Mouse (Mus musculus) cortical plate, adult 2 months (tissue): ENCODE results near the gene Klhl29.

ENCODE experiments used
- CTCF ChIP-seq: fragments of 200-500 bp; IDR thresholded peaks from 2 replicates; pipeline ENCODE4 v1.5.1; 2011; ENCODE audit warnings: mild to moderate bottlenecking, control low read depth, low read length; ENCODE audit not compliant: insufficient read depth; ENCODE audit errors: extremely low read depth
- POLR2A ChIP-seq: fragments of 200-500 bp; IDR thresholded peaks from 2 replicates; pipeline ENCODE4 v1.6.1; 2011; ENCODE audit warnings: mild to moderate bottlenecking, low read length, control low read depth; ENCODE audit not compliant: insufficient read depth; ENCODE audit errors: extremely low read depth

DNA sequence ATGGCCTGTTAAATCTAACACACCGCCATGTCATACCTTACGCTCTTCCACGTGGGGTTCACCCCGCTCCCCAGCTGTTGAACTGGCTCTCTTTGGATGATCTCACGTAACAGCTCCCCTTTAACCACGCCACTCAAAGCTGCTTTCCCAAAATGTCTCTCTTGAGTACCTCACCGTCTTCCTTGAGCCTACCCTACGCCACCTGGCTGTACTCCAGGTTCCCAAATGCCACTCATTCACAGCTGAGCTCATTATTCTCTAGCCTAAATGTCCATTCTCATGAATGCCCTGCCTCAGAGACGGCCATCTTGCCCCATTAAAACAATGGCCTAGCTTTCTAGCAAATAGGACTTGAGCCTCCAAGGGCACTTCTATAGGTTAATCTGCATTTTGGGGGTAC lies 163.6 kb downstream of the Klhl29 start:
- TF ChIP-seq POLR2A (no peak), CTCF (no peak)
